Mouse (Mus musculus): ENCODE measurements around the gene Arhgef40. TPM values are rescaled to one million over a fixed set of nuclear protein-coding genes. Genes with fewer than 3 reads are reported as not detected.
"Not testable (repeated sequence)": the region's sequence is repeated elsewhere in the genome, so short reads cannot be mapped to it uniquely, and the experiment has no call there.

Gene Arhgef40
- polyA plus RNA-seq, 1 experiment from 2014 or later, result 64.4 TPM

DNA sequence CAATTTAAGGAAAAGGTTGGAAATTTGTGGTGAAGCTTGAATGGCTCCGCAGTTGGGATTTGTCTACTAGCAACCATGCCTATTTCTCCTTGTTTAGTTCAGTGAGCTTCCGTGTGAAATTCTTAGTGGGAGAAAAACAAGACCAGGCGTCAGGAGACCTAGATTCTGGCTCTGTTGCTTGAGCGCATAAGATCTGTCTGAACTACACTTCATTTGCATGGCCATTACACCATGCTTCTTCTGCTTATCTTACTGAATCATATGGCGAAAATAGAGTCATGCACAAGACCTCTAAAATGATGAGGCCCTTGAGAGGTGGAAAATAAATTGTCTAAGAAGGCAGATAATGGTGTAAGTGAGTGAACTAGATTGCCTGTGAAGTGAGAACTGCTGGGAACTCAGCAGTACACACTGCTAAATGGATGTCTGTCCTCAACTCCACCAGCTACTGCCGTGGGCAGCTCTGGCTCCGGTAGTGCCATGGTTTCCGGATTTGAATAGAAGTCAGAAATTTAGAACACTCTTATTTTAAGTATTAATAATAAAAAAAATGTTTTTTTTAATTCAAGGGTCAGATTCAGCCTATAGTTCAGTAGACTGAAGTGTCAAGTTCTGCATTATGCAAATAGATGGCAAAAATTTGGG is 37.2 kb downstream of the Arhgef40 start:
- Histone ChIP-seq H3K4me2 (replicated peaks) (no peak overlapping the region), H3K4me3 (replicated peaks) (no peak overlapping the region), H3K4me1 (replicated peaks) (peaks cover 27% of the 10 kb centered on the region), H3K27me3 (replicated peaks) (no peaks in the 10 kb centered on the region), H3K9ac (no peak overlapping the region), H3K36me3 (no peaks in the 10 kb centered on the region), H3K27ac (0 out of 2 replicates have a peak overlapping the region, but pooled peaks have one; percentile 98), H3K9me3 (no peaks in the 10 kb centered on the region)
- no peak for ATAC-seq
- 88% methylated on average over 8 of the region's 8 CpGs for WGBS

DNA sequence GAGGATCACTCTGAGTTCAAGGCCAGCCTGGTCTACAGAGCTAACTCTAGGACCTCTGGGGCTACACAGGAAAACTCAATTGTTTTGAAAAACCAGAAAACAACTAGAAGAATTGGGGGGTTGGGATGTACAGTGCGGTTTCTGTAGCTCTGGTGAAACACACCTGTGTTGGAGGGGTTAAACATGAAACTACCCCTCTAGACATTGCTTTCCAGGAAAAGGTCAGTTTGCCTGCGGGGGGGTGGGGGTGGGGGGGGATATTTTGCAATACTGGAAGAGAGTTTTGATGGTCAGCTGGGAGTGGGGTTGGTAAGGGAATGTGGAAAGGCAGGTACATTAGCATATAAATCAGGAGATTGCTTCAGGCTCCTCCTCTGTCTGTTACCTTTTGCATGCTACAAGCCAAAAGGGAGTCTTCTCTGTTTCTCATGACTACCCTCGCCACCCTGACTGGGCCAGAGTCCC is 37.8 kb downstream of the Arhgef40 start:
- H3K9ac ChIP-seq, result no peak overlapping the region
- WGBS, result 58% methylated on average over 3 of the region's 3 CpGs

DNA sequence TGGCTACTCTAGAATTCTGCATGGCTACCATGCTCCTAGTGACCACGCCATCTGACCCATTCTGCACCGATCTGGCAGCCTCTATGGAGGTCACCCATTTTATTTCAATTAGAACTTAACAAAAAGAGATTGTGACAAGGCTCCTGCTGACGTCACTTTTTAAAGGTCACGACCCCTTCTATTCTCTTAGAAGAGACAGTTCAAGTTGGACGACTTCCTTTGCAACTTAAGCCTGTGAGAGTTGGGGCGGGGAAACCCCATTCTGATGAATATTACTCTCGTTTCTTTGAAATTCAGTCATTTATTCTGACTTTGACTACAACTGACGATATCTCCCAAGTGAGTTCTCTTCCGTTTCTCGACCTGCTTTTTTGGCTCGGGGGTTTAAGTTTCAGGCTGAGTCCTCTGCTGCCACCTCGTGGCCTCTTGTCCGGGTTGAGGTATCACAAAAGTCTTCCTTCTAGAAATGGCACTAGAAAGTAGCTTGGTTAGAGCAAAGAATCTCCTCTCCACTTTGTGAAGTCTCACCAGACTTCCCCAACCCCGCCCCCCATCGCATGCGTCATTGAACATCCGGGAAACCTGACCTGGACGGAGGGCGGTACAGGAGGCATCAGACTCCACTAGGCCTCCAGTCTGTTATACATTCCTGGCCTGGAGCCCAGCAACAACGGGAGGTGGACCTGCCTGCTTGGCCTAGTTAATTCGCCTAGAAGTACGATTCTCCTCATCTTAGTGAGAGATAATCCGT is 38.4 kb downstream of the Arhgef40 start:
- no peaks in the 10 kb centered on the region for H3K27me3 ChIP-seq (replicated peaks)
- peak; percentile 35 for ATAC-seq
- peak overlapping the region; percentile 61 for H3K4me2 ChIP-seq (replicated peaks)
- H3K4me1 ChIP-seq (replicated peaks), result peaks cover 26% of the 10 kb centered on the region
- peak overlapping the region; percentile 20; the same call in 1 of the 2 replicates for H3K9ac ChIP-seq
- peak overlapping the region; percentile 79 for H3K27ac ChIP-seq
- peak overlapping the region; percentile 25 for H3K4me3 ChIP-seq (replicated peaks)
- no peaks in the 10 kb centered on the region for H3K36me3 ChIP-seq
- no peaks in the 10 kb centered on the region for H3K9me3 ChIP-seq
- 5% methylated on average over 23 of the region's 23 CpGs for WGBS

More for the DNA sequence above, 37.8 kb downstream of the Arhgef40 start:
- no peak for ATAC-seq
- H3K27me3 ChIP-seq (replicated peaks), result no peaks in the 10 kb centered on the region
- H3K27ac ChIP-seq, result peak overlapping the region; percentile 79; the same call in 1 of the 2 replicates
- peak overlapping the region; percentile 61 for H3K4me2 ChIP-seq (replicated peaks)
- H3K9me3 ChIP-seq, result no peaks in the 10 kb centered on the region
- no peaks in the 10 kb centered on the region for H3K36me3 ChIP-seq
- peaks cover 26% of the 10 kb centered on the region for H3K4me1 ChIP-seq (replicated peaks)
- no peak overlapping the region for H3K4me3 ChIP-seq (replicated peaks)

DNA sequence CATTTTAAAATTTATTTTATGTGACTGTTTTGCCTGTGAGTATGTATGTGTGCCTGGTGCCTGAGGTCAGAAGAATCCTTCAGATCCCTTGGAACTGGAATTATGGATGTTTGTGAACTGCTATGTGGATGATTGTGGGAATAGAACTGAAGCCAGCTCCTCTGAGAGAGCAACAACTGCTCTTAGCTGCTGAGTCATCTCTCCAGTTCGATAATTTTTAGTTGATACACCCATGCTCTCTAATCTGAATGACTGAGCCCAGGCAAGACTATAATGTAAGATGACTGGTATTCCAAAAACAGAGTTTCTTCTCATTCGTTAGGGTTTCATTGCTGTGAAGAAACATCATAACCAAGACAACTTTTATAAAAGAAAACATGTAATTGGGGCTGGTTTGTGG is 39.6 kb downstream of the Arhgef40 start:
- Histone ChIP-seq H3K4me3 (replicated peaks) (no peak overlapping the region), H3K4me2 (replicated peaks) (no peak overlapping the region), H3K9ac (no peak overlapping the region), H3K36me3 (no peaks in the 10 kb centered on the region), H3K9me3 (no peaks in the 10 kb centered on the region), H3K27ac (no peak overlapping the region), H3K4me1 (replicated peaks) (peaks cover 17% of the 10 kb centered on the region), H3K27me3 (replicated peaks) (no peaks in the 10 kb centered on the region)
- 85% methylated on average over 2 of the region's 2 CpGs for WGBS
- ATAC-seq, result no peak

DNA sequence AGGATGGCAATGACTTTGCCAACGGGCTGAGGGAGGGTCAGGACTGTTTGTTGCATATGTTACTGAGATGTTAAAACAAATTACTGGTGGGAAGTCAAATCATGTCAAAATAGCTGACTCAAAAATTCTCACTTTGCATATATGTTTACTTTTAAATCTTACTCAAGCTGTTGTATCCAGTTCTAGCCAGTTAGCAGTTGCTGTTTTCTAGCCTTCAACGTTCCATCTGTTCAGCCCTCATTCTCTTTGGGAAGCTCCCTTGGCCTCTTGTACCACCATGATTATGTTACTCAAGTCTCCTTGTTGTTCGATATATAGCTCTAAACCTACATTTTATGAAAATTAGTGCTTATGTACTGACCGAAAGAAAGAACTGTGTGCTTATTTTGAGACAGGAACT is 41.8 kb downstream of the Arhgef40 start:
- no peak for ATAC-seq
- WGBS, result 82% methylated on average over 4 of the region's 4 CpGs

GRCm38 (mm10) chr14:52035926-52036325 is 51.4 kb downstream of the Arhgef40 start:
- H3K4me2 ChIP-seq (replicated peaks), result no peak overlapping the region
- H3K27me3 ChIP-seq (replicated peaks), result no peaks in the 10 kb centered on the region
- no peak overlapping the region for H3K9ac ChIP-seq
- no peaks in the 10 kb centered on the region for H3K9me3 ChIP-seq
- H3K27ac ChIP-seq, result no peak overlapping the region
- ATAC-seq, result no peak
- no peaks in the 10 kb centered on the region for H3K36me3 ChIP-seq
- H3K4me1 ChIP-seq (replicated peaks), result 0 out of 2 replicates have a peak, but pooled peaks cover 2% of the 10 kb centered on the region
- no peak overlapping the region for H3K4me3 ChIP-seq (replicated peaks)
- 76% methylated on average over 6 of the region's 6 CpGs for WGBS

More for the DNA sequence above, 41.8 kb downstream of the Arhgef40 start:
- no peaks in the 10 kb centered on the region for H3K9me3 ChIP-seq
- H3K36me3 ChIP-seq, result no peaks in the 10 kb centered on the region
- no peak overlapping the region for H3K4me2 ChIP-seq (replicated peaks)
- no peak overlapping the region for H3K9ac ChIP-seq
- no peak overlapping the region for H3K4me3 ChIP-seq (replicated peaks)
- peaks cover 13% of the 10 kb centered on the region for H3K4me1 ChIP-seq (replicated peaks)
- H3K27ac ChIP-seq, result no peak overlapping the region
- no peaks in the 10 kb centered on the region for H3K27me3 ChIP-seq (replicated peaks)

GRCm38 (mm10) chr14:52039332-52039731 is 54.8 kb downstream of the Arhgef40 start:
- peak; percentile 79 for ATAC-seq
- no peak overlapping the region for H3K9ac ChIP-seq
- H3K27ac ChIP-seq, result no peak overlapping the region
- H3K4me1 ChIP-seq (replicated peaks), result no peaks in the 10 kb centered on the region
- no peaks in the 10 kb centered on the region for H3K9me3 ChIP-seq
- no peaks in the 10 kb centered on the region for H3K27me3 ChIP-seq (replicated peaks)
- no peak overlapping the region for H3K4me3 ChIP-seq (replicated peaks)
- WGBS, result 55% methylated on average over 5 of the region's 5 CpGs
- H3K4me2 ChIP-seq (replicated peaks), result no peak overlapping the region
- no peaks in the 10 kb centered on the region for H3K36me3 ChIP-seq

GRCm38 (mm10) chr14:52042359-52042758 is 57.8 kb downstream of the Arhgef40 start, which contains the start of gene Olfr221:
Gene Olfr221 (minus strand): TSS chr14:52042459.
- H3K9ac ChIP-seq; H3K36me3 ChIP-seq; H3K9me3 ChIP-seq; H3K4me3 ChIP-seq (replicated peaks); H3K27me3 ChIP-seq (replicated peaks); ATAC-seq; H3K27ac ChIP-seq; H3K4me2 ChIP-seq (replicated peaks); H3K4me1 ChIP-seq (replicated peaks): not testable (repeated sequence)
- WGBS, result 64% methylated on average over 3 of the region's 3 CpGs

DNA sequence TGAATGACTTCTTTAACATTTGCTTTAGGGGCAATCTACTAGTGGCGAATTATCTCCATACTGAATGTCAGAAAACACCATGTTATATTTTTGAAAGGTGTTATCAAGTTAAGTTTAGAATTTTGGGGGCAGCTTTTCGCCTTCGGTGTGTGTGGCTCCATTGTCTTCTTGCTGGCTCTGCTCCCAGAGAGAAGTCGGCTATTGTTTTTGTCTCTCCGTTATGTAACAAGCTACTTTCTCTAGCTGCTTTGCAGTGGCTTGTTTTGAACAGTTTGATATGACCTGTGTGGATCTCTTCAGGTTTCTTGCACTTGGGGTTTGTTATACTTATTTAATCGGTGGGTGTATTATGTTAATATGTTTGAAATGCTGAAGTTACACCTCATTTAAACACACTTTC is 58.9 kb downstream of the Arhgef40 start:
- H3K27ac ChIP-seq, result no peak overlapping the region
- H3K9me3 ChIP-seq, result no peaks in the 10 kb centered on the region
- no peak for ATAC-seq
- no peaks in the 10 kb centered on the region for H3K36me3 ChIP-seq
- no peak overlapping the region for H3K9ac ChIP-seq
- WGBS, result 76% methylated on average over 6 of the region's 6 CpGs
- no peaks in the 10 kb centered on the region for H3K27me3 ChIP-seq (replicated peaks)
- no peak overlapping the region for H3K4me2 ChIP-seq (replicated peaks)
- H3K4me3 ChIP-seq (replicated peaks), result no peak overlapping the region
- 0 out of 2 replicates have a peak, but pooled peaks cover 4% of the 10 kb centered on the region for H3K4me1 ChIP-seq (replicated peaks)

DNA sequence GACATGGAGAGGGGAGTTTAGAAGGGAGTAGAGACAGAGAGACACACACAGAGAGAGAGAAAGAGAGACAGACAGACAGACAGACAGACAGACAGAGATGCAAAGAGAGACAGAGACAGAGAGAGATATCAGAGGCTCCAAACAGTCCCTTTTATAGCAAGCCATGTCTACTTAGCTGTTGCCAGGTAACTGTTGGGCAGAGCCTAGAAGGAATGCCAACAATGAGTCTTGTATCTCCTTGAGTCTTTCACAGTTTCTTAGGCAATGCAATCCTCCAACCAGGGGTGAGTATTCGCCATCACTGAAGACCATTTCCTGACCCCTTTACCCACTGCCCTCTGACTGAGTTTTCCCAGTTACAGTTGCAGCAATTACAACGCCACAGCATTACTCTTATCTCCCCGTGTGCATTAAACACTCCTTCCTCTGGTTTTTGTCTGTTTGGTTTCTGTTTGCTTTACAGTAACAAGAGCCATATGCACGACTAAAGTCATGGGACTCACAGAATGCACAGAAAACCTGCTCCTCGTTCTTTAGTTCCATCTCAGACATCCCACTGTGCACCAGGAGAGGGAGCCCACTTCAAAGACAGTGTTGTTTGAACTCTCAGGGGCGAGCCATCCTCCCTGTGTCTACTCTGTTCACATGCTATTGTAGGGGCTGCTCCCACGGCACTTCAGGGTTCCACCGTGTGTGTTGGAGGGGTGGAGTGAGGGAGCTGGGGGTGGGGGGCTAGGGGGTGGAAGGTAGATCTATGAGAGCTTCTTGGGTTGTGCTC is 60.6 kb downstream of the Arhgef40 start:
- Histone ChIP-seq H3K4me2 (replicated peaks) (no peak overlapping the region), H3K9ac (no peak overlapping the region), H3K36me3 (no peaks in the 10 kb centered on the region), H3K4me3 (replicated peaks) (no peak overlapping the region), H3K4me1 (replicated peaks) (0 out of 2 replicates have a peak, but pooled peaks cover 4% of the 10 kb centered on the region), H3K9me3 (no peaks in the 10 kb centered on the region), H3K27ac (no peak overlapping the region), H3K27me3 (replicated peaks) (no peaks in the 10 kb centered on the region)
- ATAC-seq, result peak; percentile 85
- 5% methylated on average over 8 of the region's 8 CpGs for WGBS

GRCm38 (mm10) chr14:52045966-52046565 is 61.5 kb downstream of the Arhgef40 start:
- no peak for ATAC-seq
- Histone ChIP-seq H3K36me3 (no peaks in the 10 kb centered on the region), H3K4me1 (replicated peaks) (0 out of 2 replicates have a peak, but pooled peaks cover 4% of the 10 kb centered on the region), H3K27ac (no peak overlapping the region), H3K27me3 (replicated peaks) (no peaks in the 10 kb centered on the region), H3K9me3 (no peaks in the 10 kb centered on the region), H3K4me3 (replicated peaks) (no peak overlapping the region), H3K4me2 (replicated peaks) (no peak overlapping the region), H3K9ac (no peak overlapping the region)
- 83% methylated on average over 9 of the region's 9 CpGs for WGBS

GRCm38 (mm10) chr14:52052720-52053119 is 68.2 kb downstream of the Arhgef40 start:
- H3K4me1 ChIP-seq (replicated peaks); H3K4me2 ChIP-seq (replicated peaks); H3K9ac ChIP-seq; ATAC-seq; H3K4me3 ChIP-seq (replicated peaks); H3K27me3 ChIP-seq (replicated peaks); H3K27ac ChIP-seq; H3K9me3 ChIP-seq; H3K36me3 ChIP-seq: not testable (repeated sequence)
- 90% methylated on average over 3 of the region's 3 CpGs for WGBS
